In the genomic region with DNA sequence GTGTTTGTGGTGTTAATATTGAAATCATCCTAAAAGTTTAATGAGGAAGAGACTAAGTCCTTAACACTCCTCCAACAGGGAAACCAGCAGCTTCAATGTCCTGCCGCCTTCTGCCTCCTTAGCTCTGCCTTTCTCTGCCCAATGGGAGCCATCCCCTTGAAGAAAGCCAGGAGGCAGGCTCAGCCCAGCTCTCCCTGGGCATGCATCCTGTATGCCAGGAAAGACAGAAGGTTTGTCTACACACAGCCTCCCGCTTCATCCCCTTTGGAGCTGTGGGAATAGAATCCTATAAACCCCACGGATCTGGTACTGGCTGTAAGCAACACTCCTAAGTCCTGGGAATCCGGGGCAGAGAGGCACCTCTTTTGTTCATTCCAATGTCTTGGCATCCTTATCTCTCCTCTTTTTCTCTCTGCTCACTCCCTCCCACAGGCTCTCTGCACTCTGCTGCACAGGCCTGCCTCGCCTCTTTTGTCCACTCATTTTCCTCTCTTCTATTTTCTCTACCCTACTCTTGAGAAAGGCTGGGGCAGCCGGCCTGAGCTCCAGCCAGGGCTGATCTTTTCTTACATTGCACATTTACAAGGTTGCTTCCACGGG, we compare ENCODE assay signal across 22 mouse cellular contexts.
A peak's percentile ranks its signal among the peaks of the same experiment; 100 is the strongest.
DNase-seq lines count a peak whose midpoint lies in the region; TF ChIP-seq lines count a peak whose summit lies in the region.
"Had no signal": no experiment of that assay in that cellular context is flagged by ENCODE, and none has a peak within 500 bp of the region (broad histone marks: within the 10 kb centered on the region; RNA-seq: fewer than 3 reads in every experiment).

No protein-coding gene starts in this region.

- no peak overlapping the region for H3K4me3 ChIP-seq in layer of hippocampus, adult 2 months
- H3K4me3 ChIP-seq: embryonic facial prominence, embryonic 12.5 days; erythroblast, embryonic 14.5 days; forebrain, embryonic 15.5 days; gastrocnemius, adult 2 months; heart, embryonic 13.5 days; limb, embryonic 13.5 days; liver, embryonic 13.5 days; neural tube, embryonic 12.5 days had no signal

- TF ChIP-seq CTCF in layer of hippocampus, adult 2 months (conservative IDR thresholded peaks at IDR 0.05) = peak; percentile 37

- intact Hi-C loops in gastrocnemius, postnatal 36 days (cut with DNase I) = no loop called here

- DNase-seq in cerebellum, postnatal 10 days = peak; percentile 62 to 72
- DNase-seq in cerebellum, adult 9-10 months = no peak
- peak in 1 of 2 experiments; percentile 12 for DNase-seq in layer of hippocampus, adult 2 months (ENCODE audit: low spot score in 2 of 2)
- no peak for DNase-seq in layer of hippocampus, adult 8-10 months (ENCODE audit: low spot score in 2 of 2)
- DNase-seq in right cerebral cortex, adult 2 months (ENCODE audit: low spot score in 2 of 2) = peak; percentile 11 to 14
- DNase-seq in right cerebral cortex, postnatal 25 days = no peak
- DNase-seq in gastrocnemius, postnatal 36 days = no peak
- no peak for DNase-seq in kidney, adult 9 months
- DNase-seq: adrenal gland, postnatal 36 days; gastrocnemius, adult 2 months; kidney, adult 18-20 months; kidney, postnatal 14 days; liver, embryonic 13.5 days; lung, embryonic 14.5 days; lung, postnatal 36 days; thymus, postnatal 14 days had no signal

- no peak overlapping the region for H3K27ac ChIP-seq in layer of hippocampus, adult 2 months
- H3K27ac ChIP-seq: embryonic facial prominence, embryonic 12.5 days; forebrain, embryonic 15.5 days; gastrocnemius, adult 2 months; heart, embryonic 13.5 days; limb, embryonic 13.5 days; liver, embryonic 13.5 days; neural tube, embryonic 12.5 days had no signal

Comparison
In these comparisons a context has a peak if more than half of its experiments do, and no peak if none do; other contexts are left out.
1. DNase-seq: peak in cerebellum, postnatal 10 days (2 of 2) and right cerebral cortex, adult 2 months (2 of 2); none in cerebellum, adult 9-10 months (single experiment), layer of hippocampus, adult 8-10 months (0 of 2), right cerebral cortex, postnatal 25 days (single experiment), gastrocnemius, postnatal 36 days (0 of 2) and kidney, adult 9 months (single experiment).